Mouse (Mus musculus) spleen, postnatal 4 days (tissue): Measurements from ENCODE around the gene Gm20458.

Source experiments
- DNase-seq, 2 experiments: peaks; one replicate each; pipeline ENCODE4 v3.0.0; 2022; ENCODE audit warnings: low spot score in 2 of 2

The Gm20458 gene

GRCm38 (mm10) chr2:164537003-164537402 is 76.2 kb downstream of the Gm20458 start:
- no peak for DNase-seq
